Mouse (Mus musculus): ENCODE measurements around the gene Mup3. TPM values are rescaled to one million over a fixed set of nuclear protein-coding genes. Genes with fewer than 3 reads are reported as not detected.
"Not testable (repeated sequence)": the region's sequence is repeated elsewhere in the genome, so short reads cannot be mapped to it uniquely, and the experiment has no call there.

Mup3 gene
- polyA plus RNA-seq (2012; rRNA removed) = 1.3 TPM in 1 of 2 replicates, not detected in the other

DNA sequence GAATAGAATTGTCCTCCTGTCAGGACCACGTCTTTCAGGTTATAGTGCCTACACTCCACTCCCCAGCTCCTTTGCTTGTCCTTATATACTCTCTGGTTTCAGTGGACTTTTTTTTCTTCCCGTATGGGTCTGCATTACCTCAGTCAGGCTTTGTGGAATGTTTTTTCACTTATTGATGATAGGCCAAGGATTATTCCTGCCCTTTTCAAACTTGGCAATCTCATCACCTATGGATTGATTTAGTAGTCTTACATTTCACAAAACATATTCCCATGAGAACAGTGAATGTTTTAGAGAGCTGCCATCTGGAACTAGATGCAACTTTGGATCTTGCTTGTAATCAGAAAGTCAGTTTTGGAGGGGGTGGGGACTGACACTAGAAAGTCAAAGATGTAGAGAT lies at the start of gene Mup3:
Mup3 (minus strand) TSS at position 102 of the 400 bp plus-strand sequence.
- 93% methylated on average over 2 of the region's 2 CpGs for WGBS

GRCm38 (mm10) chr4:62133706-62134105 lies 46.6 kb upstream of the Mup3 start:
- Histone ChIP-seq H3K36me3 (ENCODE audit: control insufficient read depth, insufficient read depth, low read length) (no peaks in the 10 kb centered on the region), H3K4me3 (ENCODE audit: control insufficient read depth, insufficient read depth, low read length) (no peak overlapping the region), H3K27me3 (ENCODE audit: control insufficient read depth, insufficient read depth, low read length) (no peaks in the 10 kb centered on the region), H3K4me1 (replicated peaks; ENCODE audit: control insufficient read depth, insufficient read depth, low read length) (no peaks in the 10 kb centered on the region), H3K27ac (ENCODE audit: control insufficient read depth, insufficient read depth, low read length) (no peak overlapping the region)
- no peak for DNase-seq
- TF ChIP-seq POLR2A (IDR thresholded peaks at IDR 0.05; ENCODE audit: control insufficient read depth, extremely low read depth, insufficient read depth, low read length, poor library complexity) = no peak
- no peak for TF ChIP-seq CTCF (IDR thresholded peaks at IDR 0.05; ENCODE audit: borderline replicate concordance, control insufficient read depth, extremely low read depth, insufficient read depth, low read length, poor library complexity)
- 74% methylated on average over 7 of the region's 7 CpGs for WGBS

More for the DNA sequence above, at the start of gene Mup3:
- H3K36me3 ChIP-seq (ENCODE audit: control insufficient read depth, insufficient read depth, low read length) = no peaks in the 10 kb centered on the region
- no peak within 1 kb of the TSS for H3K27ac ChIP-seq (ENCODE audit: control insufficient read depth, insufficient read depth, low read length)
- no peaks in the 10 kb centered on the region for H3K4me1 ChIP-seq (replicated peaks; ENCODE audit: control insufficient read depth, insufficient read depth, low read length)
- no peak for TF ChIP-seq POLR2A (IDR thresholded peaks at IDR 0.05; ENCODE audit: control insufficient read depth, extremely low read depth, insufficient read depth, low read length, poor library complexity)
- TF ChIP-seq CTCF (IDR thresholded peaks at IDR 0.05; ENCODE audit: borderline replicate concordance, control insufficient read depth, extremely low read depth, insufficient read depth, low read length, poor library complexity) = no peak
- no peaks in the 10 kb centered on the region for H3K27me3 ChIP-seq (ENCODE audit: control insufficient read depth, insufficient read depth, low read length)
- no peak within 1 kb of the TSS for H3K4me3 ChIP-seq (ENCODE audit: control insufficient read depth, insufficient read depth, low read length)
- no peak for DNase-seq

- not testable (repeated sequence) for H3K4me1 ChIP-seq (replicated peaks; ENCODE audit: control insufficient read depth, insufficient read depth, low read length); H3K27ac ChIP-seq (ENCODE audit: control insufficient read depth, insufficient read depth, low read length); H3K36me3 ChIP-seq (ENCODE audit: control insufficient read depth, insufficient read depth, low read length); H3K27me3 ChIP-seq (ENCODE audit: control insufficient read depth, insufficient read depth, low read length); H3K4me3 ChIP-seq (ENCODE audit: control insufficient read depth, insufficient read depth, low read length); DNase-seq
- WGBS = 89% methylated on average over 2 of the region's 2 CpGs
Measured at GRCm38 (mm10) chr4:62103366-62103765, 16.2 kb upstream of the Mup3 start.

- H3K4me3 ChIP-seq (ENCODE audit: control insufficient read depth, insufficient read depth, low read length) = no peak overlapping the region
- 88% methylated on average over 2 of the region's 2 CpGs for WGBS
Measured at GRCm38 (mm10) chr4:62087953-62088352, 811 bp upstream of the Mup3 start.

GRCm38 (mm10) chr4:62082755-62083154 lies 4.4 kb downstream of the Mup3 start:
- TF ChIP-seq POLR2A (IDR thresholded peaks at IDR 0.05; ENCODE audit: control insufficient read depth, extremely low read depth, insufficient read depth, low read length, poor library complexity) = no peak
- no peak overlapping the region for H3K27ac ChIP-seq (ENCODE audit: control insufficient read depth, insufficient read depth, low read length)
- H3K27me3 ChIP-seq (ENCODE audit: control insufficient read depth, insufficient read depth, low read length) = no peaks in the 10 kb centered on the region
- no peaks in the 10 kb centered on the region for H3K4me1 ChIP-seq (replicated peaks; ENCODE audit: control insufficient read depth, insufficient read depth, low read length)
- no peak for DNase-seq
- no peak overlapping the region for H3K4me3 ChIP-seq (ENCODE audit: control insufficient read depth, insufficient read depth, low read length)
- H3K36me3 ChIP-seq (ENCODE audit: control insufficient read depth, insufficient read depth, low read length) = no peaks in the 10 kb centered on the region

More at GRCm38 (mm10) chr4:62087953-62088352, 811 bp upstream of the Mup3 start:
- no peaks in the 10 kb centered on the region for H3K4me1 ChIP-seq (replicated peaks; ENCODE audit: control insufficient read depth, insufficient read depth, low read length)
- TF ChIP-seq CTCF (IDR thresholded peaks at IDR 0.05; ENCODE audit: borderline replicate concordance, control insufficient read depth, extremely low read depth, insufficient read depth, low read length, poor library complexity) (no peak), POLR2A (IDR thresholded peaks at IDR 0.05; ENCODE audit: control insufficient read depth, extremely low read depth, insufficient read depth, low read length, poor library complexity) (no peak)
- H3K27me3 ChIP-seq (ENCODE audit: control insufficient read depth, insufficient read depth, low read length) = no peaks in the 10 kb centered on the region
- H3K36me3 ChIP-seq (ENCODE audit: control insufficient read depth, insufficient read depth, low read length) = no peaks in the 10 kb centered on the region
- DNase-seq = no peak
- H3K27ac ChIP-seq (ENCODE audit: control insufficient read depth, insufficient read depth, low read length) = no peak overlapping the region

GRCm38 (mm10) chr4:62075126-62075525 lies 12.0 kb downstream of the Mup3 start:
- Histone ChIP-seq H3K36me3 (ENCODE audit: control insufficient read depth, insufficient read depth, low read length) (no peaks in the 10 kb centered on the region), H3K4me1 (replicated peaks; ENCODE audit: control insufficient read depth, insufficient read depth, low read length) (no peaks in the 10 kb centered on the region), H3K27me3 (ENCODE audit: control insufficient read depth, insufficient read depth, low read length) (no peaks in the 10 kb centered on the region), H3K27ac (ENCODE audit: control insufficient read depth, insufficient read depth, low read length) (no peak overlapping the region), H3K4me3 (ENCODE audit: control insufficient read depth, insufficient read depth, low read length) (no peak overlapping the region)
- WGBS = 61% methylated on average over 3 of the region's 3 CpGs
- DNase-seq = no peak
- TF ChIP-seq CTCF (IDR thresholded peaks at IDR 0.05; ENCODE audit: borderline replicate concordance, control insufficient read depth, extremely low read depth, insufficient read depth, low read length, poor library complexity) (no peak), POLR2A (IDR thresholded peaks at IDR 0.05; ENCODE audit: control insufficient read depth, extremely low read depth, insufficient read depth, low read length, poor library complexity) (no peak)

GRCm38 (mm10) chr4:62054780-62055179 lies 32.4 kb downstream of the Mup3 start:
- WGBS = 88% methylated on average over 2 of the region's 2 CpGs
- not testable (repeated sequence) for H3K27ac ChIP-seq (ENCODE audit: control insufficient read depth, insufficient read depth, low read length); H3K4me3 ChIP-seq (ENCODE audit: control insufficient read depth, insufficient read depth, low read length); H3K36me3 ChIP-seq (ENCODE audit: control insufficient read depth, insufficient read depth, low read length); DNase-seq; H3K4me1 ChIP-seq (replicated peaks; ENCODE audit: control insufficient read depth, insufficient read depth, low read length); H3K27me3 ChIP-seq (ENCODE audit: control insufficient read depth, insufficient read depth, low read length)

DNA sequence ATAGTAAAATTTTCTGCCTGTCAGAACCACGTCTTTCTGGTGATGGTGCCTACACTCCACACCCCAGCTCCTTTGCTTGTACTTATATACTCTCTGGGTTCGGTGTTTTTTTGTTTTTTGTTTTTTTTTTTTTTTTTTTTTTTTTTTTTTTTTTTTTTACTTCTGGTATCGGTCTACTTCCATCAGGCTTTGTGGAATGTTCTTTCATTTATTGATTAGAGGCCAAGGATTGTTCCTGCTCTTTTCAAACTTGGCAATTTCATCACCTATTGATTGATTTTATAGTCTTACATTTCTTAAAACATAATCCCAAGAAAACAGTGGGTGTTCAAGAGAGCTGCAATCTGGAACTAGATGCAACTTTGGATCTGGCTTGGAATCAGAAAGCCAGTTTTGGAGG lies 33.1 kb downstream of the Mup3 start, which contains the start of gene Mup20:
Mup20 (minus strand) TSS at position 101 of the 400 bp plus-strand sequence.
- H3K4me1 ChIP-seq (replicated peaks; ENCODE audit: control insufficient read depth, insufficient read depth, low read length); H3K36me3 ChIP-seq (ENCODE audit: control insufficient read depth, insufficient read depth, low read length); H3K4me3 ChIP-seq (ENCODE audit: control insufficient read depth, insufficient read depth, low read length); H3K27me3 ChIP-seq (ENCODE audit: control insufficient read depth, insufficient read depth, low read length); DNase-seq; H3K27ac ChIP-seq (ENCODE audit: control insufficient read depth, insufficient read depth, low read length): not testable (repeated sequence)
- 81% methylated on average over 3 of the region's 3 CpGs for WGBS

All from thymus, adult 2 months (tissue).